ENCODE assay signal across 11 mouse cellular contexts in genomic region chrX:42139882-42140281, GRCm38 (mm10). TPM values are rescaled to one million over a fixed set of nuclear protein-coding genes. Genes with fewer than 3 reads are reported as not detected.
DNase-seq lines count a peak whose midpoint lies in the region; ATAC-seq and TF ChIP-seq lines count a peak whose summit lies in the region.
"Had no signal": no experiment of that assay in that cellular context is flagged by ENCODE, and none has a peak within 500 bp of the region (broad histone marks: within the 10 kb centered on the region; RNA-seq: fewer than 3 reads in every experiment).

No protein-coding gene starts in this region.

- WGBS in intestine, embryonic 15.5 days = 30% methylated on average over 9 of the region's 9 CpGs
- 30% methylated on average over 9 of the region's 9 CpGs for WGBS in intestine, postnatal 0 days

- no peak for TF ChIP-seq CTCF in intestine, postnatal 0 days (IDR thresholded peaks at IDR 0.05; ENCODE audit: low read depth)
- no peak for TF ChIP-seq CTCF in embryonic fibroblast, embryonic 13.5 days (IDR thresholded peaks at IDR 0.05; ENCODE audit: borderline replicate concordance, insufficient read depth, low read length)

- no peaks in the 10 kb centered on the region for H3K9me3 ChIP-seq in intestine, embryonic 15.5 days
- H3K9me3 ChIP-seq in intestine, postnatal 0 days (ENCODE audit: control insufficient read depth) = no peaks in the 10 kb centered on the region
- H3K9me3 ChIP-seq: hindbrain, embryonic 13.5 days had no signal

- no peaks in the 10 kb centered on the region for H3K4me1 ChIP-seq in intestine, embryonic 15.5 days (replicated peaks)
- no peaks in the 10 kb centered on the region for H3K4me1 ChIP-seq in intestine, postnatal 0 days (replicated peaks; ENCODE audit: control insufficient read depth, insufficient read depth, low read length)
- peaks cover 2% of the 10 kb centered on the region; the same call in 1 of the 2 replicates for H3K4me1 ChIP-seq in embryonic fibroblast, embryonic 13.5 days (ENCODE audit: control insufficient read depth, insufficient read depth, low read length)
- H3K4me1 ChIP-seq: hindbrain, embryonic 13.5 days had no signal

- H3K4me2 ChIP-seq in intestine, embryonic 15.5 days (replicated peaks) = no peak overlapping the region
- H3K4me2 ChIP-seq in intestine, postnatal 0 days (replicated peaks; ENCODE audit: low read depth) = no peak overlapping the region
- H3K4me2 ChIP-seq: hindbrain, embryonic 13.5 days had no signal

- ATAC-seq in intestine, embryonic 15.5 days = peak; percentile 62; the same call in 1 of the 2 replicates
- no peak for ATAC-seq in intestine, postnatal 0 days

- no peak overlapping the region for H3K27ac ChIP-seq in intestine, embryonic 15.5 days
- no peak overlapping the region for H3K27ac ChIP-seq in intestine, postnatal 0 days (ENCODE audit: low read depth, low read length)
- H3K27ac ChIP-seq in embryonic fibroblast, embryonic 13.5 days (ENCODE audit: insufficient read depth, low read length) = peak overlapping the region; percentile 85
- H3K27ac ChIP-seq: hindbrain, embryonic 13.5 days; layer of hippocampus, adult 2 months had no signal

- no peak overlapping the region for H3K9ac ChIP-seq in intestine, embryonic 15.5 days
- no peak overlapping the region for H3K9ac ChIP-seq in intestine, postnatal 0 days (ENCODE audit: low read depth, low read length)
- H3K9ac ChIP-seq: hindbrain, embryonic 13.5 days had no signal

- H3K27me3 ChIP-seq in intestine, embryonic 15.5 days (replicated peaks) = no peaks in the 10 kb centered on the region
- no peaks in the 10 kb centered on the region for H3K27me3 ChIP-seq in intestine, postnatal 0 days (replicated peaks; ENCODE audit: control insufficient read depth, insufficient read depth, low read length)
- H3K27me3 ChIP-seq: hindbrain, embryonic 13.5 days had no signal

- H3K36me3 ChIP-seq in intestine, embryonic 15.5 days = no peaks in the 10 kb centered on the region
- H3K36me3 ChIP-seq in intestine, postnatal 0 days (ENCODE audit: control insufficient read depth, insufficient read depth) = no peaks in the 10 kb centered on the region
- H3K36me3 ChIP-seq: hindbrain, embryonic 13.5 days had no signal

- H3K4me3 ChIP-seq in intestine, embryonic 15.5 days (replicated peaks) = no peak overlapping the region
- H3K4me3 ChIP-seq in intestine, postnatal 0 days (ENCODE audit: low read depth, low read length) = no peak overlapping the region
- H3K4me3 ChIP-seq in embryonic fibroblast, embryonic 13.5 days (ENCODE audit: insufficient read depth, low read length) = no peak overlapping the region
- H3K4me3 ChIP-seq: hindbrain, embryonic 13.5 days; layer of hippocampus, adult 2 months had no signal

- peak; percentile 51 for DNase-seq in NIH3T3 (ENCODE audit: low read depth)
- DNase-seq in lung, postnatal 14 days = peak; percentile 8
- no peak for DNase-seq in frontal cortex, postnatal 36 days (ENCODE audit: low spot score in 2 of 2)
- DNase-seq in layer of hippocampus, adult 9-11 months = no peak
- no peak for DNase-seq in thymus, postnatal 10 days (ENCODE audit: low spot score in 2 of 2)
- DNase-seq: cerebellum, postnatal 14 days had no signal

- TF ChIP-seq POLR2A in embryonic fibroblast, embryonic 13.5 days (IDR thresholded peaks at IDR 0.05; ENCODE audit: low read depth, low read length) = no peak

RNA-seq across cellular contexts. Expression of gene Stag2, which starts 9.2 kb away (rescaled TPM):
- polyA plus RNA-seq in intestine, embryonic 15.5 days (2015; fragmentation: Nextera tagmentation; extraction: Ambion mirVana) = 29.7 and 34.8 TPM in 2 replicates
- polyA plus RNA-seq in intestine, postnatal 0 days (2015; fragmentation: Nextera tagmentation; extraction: Ambion mirVana) = 14.6 and 15.1 TPM in 2 replicates
- 60.8 and 75.8 TPM in 2 replicates for polyA plus RNA-seq in embryonic fibroblast, embryonic 13.5 days (2011; ENCODE audit: insufficient read length, low read depth, missing spikeins)

Comparison
In these comparisons a context has a peak if more than half of its experiments do, and no peak if none do; other contexts are left out.
1. DNase-seq: peak in NIH3T3 (single experiment) and lung, postnatal 14 days (single experiment); none in frontal cortex, postnatal 36 days (0 of 2), layer of hippocampus, adult 9-11 months (single experiment) and thymus, postnatal 10 days (0 of 2).